Mouse (Mus musculus) embryo, embryonic 11.5 days (tissue): Measurements from ENCODE around the gene Tmem141.

Experiments
- DNase-seq: peaks from one replicate; pipeline ENCODE4 v3.0.0-alpha.2; 2012; ENCODE audit warnings: low read depth, low spot score

The Tmem141 gene

GRCm38 (mm10) chr2:25607761-25608622 is 13.8 kb downstream of the Tmem141 start, which contains the start of gene Rabl6:
Gene Rabl6 (minus strand): TSS chr2:25608521.
- peak; percentile 83 for DNase-seq

- DNase-seq: no peak
Measured at GRCm38 (mm10) chr2:25602526-25602925, 19.3 kb downstream of the Tmem141 start.

- DNase-seq: no peak
Measured at GRCm38 (mm10) chr2:25600037-25600436, 21.8 kb downstream of the Tmem141 start.

- DNase-seq: no peak
Measured at GRCm38 (mm10) chr2:25598749-25599148, 23.1 kb downstream of the Tmem141 start.

GRCm38 (mm10) chr2:25596765-25597510 is 24.9 kb downstream of the Tmem141 start:
- no peak for DNase-seq

- DNase-seq: no peak
Measured at GRCm38 (mm10) chr2:25591863-25592262, 29.9 kb downstream of the Tmem141 start.

GRCm38 (mm10) chr2:25588227-25588907 is 33.4 kb downstream of the Tmem141 start:
- DNase-seq: no peak

- DNase-seq: no peak
Measured at GRCm38 (mm10) chr2:25587290-25587689, 34.5 kb downstream of the Tmem141 start.

GRCm38 (mm10) chr2:25585601-25586000 is 36.2 kb downstream of the Tmem141 start:
- DNase-seq: no peak

GRCm38 (mm10) chr2:25584856-25585255 is 36.9 kb downstream of the Tmem141 start:
- DNase-seq: no peak

GRCm38 (mm10) chr2:25584152-25584551 is 37.7 kb downstream of the Tmem141 start:
- DNase-seq: no peak

GRCm38 (mm10) chr2:25583571-25583970 is 38.2 kb downstream of the Tmem141 start:
- DNase-seq: no peak

GRCm38 (mm10) chr2:25583120-25583481 is 38.7 kb downstream of the Tmem141 start:
- no peak for DNase-seq

- no peak for DNase-seq
Measured at GRCm38 (mm10) chr2:25582466-25583119, 39.2 kb downstream of the Tmem141 start.

GRCm38 (mm10) chr2:25581901-25582301 is 39.9 kb downstream of the Tmem141 start:
- DNase-seq: no peak

GRCm38 (mm10) chr2:25581294-25581864 is 40.4 kb downstream of the Tmem141 start, which contains the start of gene Ajm1:
Gene Ajm1 (minus strand): TSS chr2:25581757.
- DNase-seq: peak; percentile 56

- no peak for DNase-seq
Measured at GRCm38 (mm10) chr2:25580621-25581101, 41.1 kb downstream of the Tmem141 start.

GRCm38 (mm10) chr2:25579737-25580460 is 41.9 kb downstream of the Tmem141 start:
- DNase-seq: no peak

GRCm38 (mm10) chr2:25578796-25579736 is 42.7 kb downstream of the Tmem141 start:
- no peak for DNase-seq
